Mouse (Mus musculus) heart, adult 2 months (tissue): ENCODE data around the gene Gpr34. TPM values are rescaled to one million over a fixed set of nuclear protein-coding genes. Genes with fewer than 3 reads are reported as not detected.

Source experiments
- DNase-seq, 2 experiments: peaks; one replicate each; pipeline ENCODE4 v3.0.0; 2021
- H3K27ac ChIP-seq: fragments of 200-600 bp; 2 replicates; pipeline ENCODE4 v1.8.1; 2022
- H3K27me3 ChIP-seq: fragments of 200-500 bp; 2 replicates; pipeline ENCODE4 v1.6.1; 2012; ENCODE audit warnings: mild to moderate bottlenecking, low read length, inconsistent platforms, mixed read lengths; ENCODE audit not compliant: control insufficient read depth, insufficient read depth
- H3K36me3 ChIP-seq: fragments of 200-500 bp; 2 replicates; pipeline ENCODE4 v1.6.1; 2012; ENCODE audit warnings: low read length, inconsistent platforms; ENCODE audit not compliant: control insufficient read depth, insufficient read depth
- H3K4me1 ChIP-seq: fragments of 200-500 bp; 2 replicates; pipeline ENCODE4 v1.6.1; 2011; ENCODE audit warnings: low read length; ENCODE audit not compliant: control insufficient read depth, insufficient read depth
- H3K4me3 ChIP-seq: fragments of 200-600 bp; 2 replicates; pipeline ENCODE4 v1.8.1; 2022
- H3K79me2 ChIP-seq: fragments of 200-500 bp; replicated peaks from 2 replicates; pipeline ENCODE4 v1.6.1; 2012; ENCODE audit warnings: mild to moderate bottlenecking, inconsistent platforms, low read length, moderate library complexity, mixed read lengths; ENCODE audit not compliant: control insufficient read depth, insufficient read depth
- H3K9ac ChIP-seq: fragments of 200-500 bp; 2 replicates; pipeline ENCODE4 v1.6.1; 2012; ENCODE audit warnings: low read depth, mild to moderate bottlenecking, control low read depth, inconsistent platforms, low read length, mixed read lengths
- CTCF ChIP-seq: fragments of 200-600 bp; IDR thresholded peaks from 2 replicates; pipeline ENCODE4 v1.8.1; 2022; ENCODE audit warnings: antibody characterized with exemption, mild to moderate bottlenecking, moderate library complexity
- EP300 ChIP-seq: fragments of 200-500 bp; IDR thresholded peaks from 2 replicates; pipeline ENCODE4 v1.6.1; 2011; ENCODE audit warnings: low read depth, low read length, control low read depth; ENCODE audit not compliant: insufficient read depth
- POLR2A ChIP-seq: fragments of 200-500 bp; IDR thresholded peaks from 2 replicates; pipeline ENCODE4 v1.6.1; 2011; ENCODE audit warnings: mild to moderate bottlenecking, low read depth, low read length, control low read depth; ENCODE audit not compliant: insufficient read depth
- WGBS: fragments of 180-500 bp; shearing (Covaris S2); methylation state at CpG from one replicate; pipeline ENCODE4 v1.1.7; 2018; 5-methylcytosine and 5-hydroxymethylcytosine counted together
- intact Hi-C: fragments of 180-260 bp; cut with DNase I; formaldehyde crosslinking; loops from one replicate; pipeline ENCODE4 v1.15.1; 2025
- polyA plus RNA-seq: library from polyadenylated mRNA; depleted of rRNA; stranded (reverse); fragments of >200 nt; gene quantifications from 2 replicates; pipeline ENCODE4 v1.2.3, GENCODE M21; 2012
- total RNA-seq, 2 experiments: library from RNA; stranded (reverse); gene quantifications; 2 replicates each; pipeline ENCODE4 v1.2.3; 2021

The Gpr34 gene
- total and polyA plus RNA-seq, 3 experiments = 0.45 to 1.6 (median 0.96) TPM

- H3K27me3 ChIP-seq = no peaks in the 10 kb centered on the region
- TF ChIP-seq EP300 (no peak), POLR2A (no peak), CTCF (no peak)
- no peak overlapping the region for H3K9ac ChIP-seq
- DNase-seq = no peak
- no peaks in the 10 kb centered on the region for H3K36me3 ChIP-seq
- WGBS = 35% methylated on average over 2 of the region's 2 CpGs
- no peaks in the 10 kb centered on the region for H3K79me2 ChIP-seq
- no peaks in the 10 kb centered on the region for H3K4me1 ChIP-seq
- H3K27ac ChIP-seq = no peak overlapping the region; the same call in 1 of the 2 replicates
- H3K4me3 ChIP-seq = no peak overlapping the region
- intact Hi-C loops = loop anchor here (5.0 kb wide), 1 partner anchor 35 kb away; no protein-coding TSS in a partner anchor
Measured at GRCm38 (mm10) chrX:13612115-13612514, 19.8 kb upstream of the Gpr34 start.

- intact Hi-C loops = loop anchor here (5.0 kb wide), 1 partner anchor 74 kb away; no protein-coding TSS in a partner anchor
- no peak for DNase-seq
Measured at GRCm38 (mm10) chrX:13616726-13617125, 15.2 kb upstream of the Gpr34 start.

GRCm38 (mm10) chrX:13617294-13617693 lies 14.6 kb upstream of the Gpr34 start:
- Histone ChIP-seq H3K79me2 (no peaks in the 10 kb centered on the region), H3K4me3 (no peak overlapping the region), H3K36me3 (peaks cover 3% of the 10 kb centered on the region), H3K27me3 (no peaks in the 10 kb centered on the region), H3K27ac (peak overlapping the region; percentile 81), H3K9ac (no peak overlapping the region), H3K4me1 (peaks cover 3% of the 10 kb centered on the region)
- intact Hi-C loops = loop anchor here (5.0 kb wide), 1 partner anchor 75 kb away; no protein-coding TSS in a partner anchor
- WGBS = 75% methylated on average over 1 of the region's 1 CpGs
- DNase-seq = no peak
- TF ChIP-seq EP300 = no peak
- TF ChIP-seq POLR2A = no peak
- no peak for TF ChIP-seq CTCF

More at GRCm38 (mm10) chrX:13616726-13617125, 15.2 kb upstream of the Gpr34 start:
- H3K79me2 ChIP-seq = no peaks in the 10 kb centered on the region
- H3K36me3 ChIP-seq = peaks cover 3% of the 10 kb centered on the region
- H3K9ac ChIP-seq = no peak overlapping the region
- H3K27me3 ChIP-seq = no peaks in the 10 kb centered on the region
- H3K27ac ChIP-seq = peak overlapping the region; percentile 81
- H3K4me1 ChIP-seq = peaks cover 3% of the 10 kb centered on the region
- TF ChIP-seq EP300 (0 out of 2 replicates have a peak, but pooled peaks have one; percentile 18), CTCF (no peak)
- no peak overlapping the region for H3K4me3 ChIP-seq
- 33% methylated on average over 1 of the region's 1 CpGs for WGBS

GRCm38 (mm10) chrX:13618476-13618875 lies 13.4 kb upstream of the Gpr34 start:
- Histone ChIP-seq H3K4me3 (no peak overlapping the region), H3K79me2 (no peaks in the 10 kb centered on the region), H3K27me3 (no peaks in the 10 kb centered on the region), H3K9ac (no peak overlapping the region), H3K27ac (peak overlapping the region; percentile 81), H3K36me3 (peaks cover 3% of the 10 kb centered on the region), H3K4me1 (peaks cover 3% of the 10 kb centered on the region)
- intact Hi-C loops = loop anchor here (2.0 to 5.0 kb wide), 2 partner anchors 76 to 112 kb away; no protein-coding TSS in a partner anchor
- WGBS = 35% methylated on average over 4 of the region's 4 CpGs
- TF ChIP-seq POLR2A (peak; percentile 29; the same call in 1 of the 2 replicates), CTCF (no peak), EP300 (no peak)
- DNase-seq = no peak

- peak overlapping the region; percentile 59 for H3K27ac ChIP-seq
- no peaks in the 10 kb centered on the region for H3K27me3 ChIP-seq
- H3K4me1 ChIP-seq = peaks cover 3% of the 10 kb centered on the region
- 27% methylated on average over 4 of the region's 4 CpGs for WGBS
- intact Hi-C loops = loop anchor here (2.0 to 5.0 kb wide), 2 partner anchors 33 to 154 kb away; partner anchors contain the start of gene Nyx
- peaks cover 5% of the 10 kb centered on the region for H3K36me3 ChIP-seq
- TF ChIP-seq CTCF = no peak
- 0 out of 2 replicates have a peak, but pooled peaks have one; percentile 47 for TF ChIP-seq EP300
- TF ChIP-seq POLR2A = 0 out of 2 replicates have a peak, but pooled peaks have one; percentile 20
- H3K9ac ChIP-seq = no peak overlapping the region
- DNase-seq = peak in 1 of 2 experiments; percentile 40
- no peak overlapping the region for H3K4me3 ChIP-seq
- H3K79me2 ChIP-seq = no peaks in the 10 kb centered on the region
Measured at GRCm38 (mm10) chrX:13621473-13621872, 10.4 kb upstream of the Gpr34 start.

GRCm38 (mm10) chrX:13622654-13623053 lies 9.2 kb upstream of the Gpr34 start:
- H3K27me3 ChIP-seq = no peaks in the 10 kb centered on the region
- H3K4me1 ChIP-seq = peaks cover 3% of the 10 kb centered on the region
- H3K79me2 ChIP-seq = no peaks in the 10 kb centered on the region
- intact Hi-C loops = loop anchor here (5.0 kb wide), 1 partner anchor 155 kb away; the partner anchor contains the start of gene Nyx
- WGBS = 52% methylated on average over 5 of the region's 5 CpGs
- no peak for TF ChIP-seq POLR2A
- no peak for TF ChIP-seq CTCF
- no peak for TF ChIP-seq EP300
- H3K4me3 ChIP-seq = no peak overlapping the region
- peaks cover 5% of the 10 kb centered on the region for H3K36me3 ChIP-seq
- no peak overlapping the region for H3K9ac ChIP-seq
- peak overlapping the region; percentile 59 for H3K27ac ChIP-seq
- DNase-seq = no peak
